Mouse (Mus musculus) heart, embryonic 12.5 days (tissue): ENCODE results near the gene Atp8b3. TPM values are rescaled to one million over a fixed set of nuclear protein-coding genes. Genes with fewer than 3 reads are reported as not detected.

Experiments
- ATAC-seq: fragments of 200-750 bp; cut with Nextera tagmentation; 2 replicates; pipeline ENCODE4 v1.8.0; 2017; ENCODE audit warnings: moderate TSS enrichment, moderate library complexity; ENCODE audit not compliant: insufficient number of reproducible peaks, low FRiP score
- H3K27ac ChIP-seq: fragments of 300-500 bp; sonication (generic); 2 replicates; pipeline ENCODE4 v1.5.1; 2016; ENCODE audit warnings: mild to moderate bottlenecking, moderate library complexity; ENCODE audit not compliant: poor library complexity, severe bottlenecking
- H3K27me3 ChIP-seq: fragments of 300-500 bp; sonication (generic); replicated peaks from 2 replicates; pipeline ENCODE4 v1.6.1; 2016; ENCODE audit warnings: mild to moderate bottlenecking, moderate library complexity
- H3K36me3 ChIP-seq: fragments of 300-500 bp; sonication (generic); 2 replicates; pipeline ENCODE4 v1.6.1; 2016; ENCODE audit warnings: mild to moderate bottlenecking, moderate library complexity
- H3K4me1 ChIP-seq: fragments of 300-500 bp; sonication (generic); replicated peaks from 2 replicates; pipeline ENCODE4 v1.6.1; 2016; ENCODE audit warnings: mild to moderate bottlenecking
- H3K4me2 ChIP-seq: fragments of 300-500 bp; sonication (generic); 2 replicates; pipeline ENCODE4 v1.6.1; 2016; ENCODE audit warnings: mild to moderate bottlenecking, moderate library complexity
- H3K4me3 ChIP-seq: fragments of 300-500 bp; sonication (generic); 2 replicates; pipeline ENCODE4 v1.5.1; 2016; ENCODE audit warnings: mild to moderate bottlenecking
- H3K9ac ChIP-seq: fragments of 300-500 bp; sonication (generic); 2 replicates; pipeline ENCODE4 v1.6.1; 2016; ENCODE audit warnings: mild to moderate bottlenecking, moderate library complexity
- H3K9me3 ChIP-seq: fragments of 300-500 bp; sonication (generic); replicated peaks from 2 replicates; pipeline ENCODE4 v1.6.1; 2016; ENCODE audit warnings: mild to moderate bottlenecking, moderate library complexity
- WGBS: fragments of 180-500 bp; shearing (Covaris S2); methylation state at CpG from one replicate; pipeline ENCODE4 v1.1.7; 2016; 5-methylcytosine and 5-hydroxymethylcytosine counted together
- polyA plus RNA-seq: library from polyadenylated mRNA; unstranded; fragments of >200 nt; fragmentation: Nextera tagmentation; extraction: Ambion mirVana; gene quantifications from 2 replicates; pipeline ENCODE4 v1.2.1, GENCODE M21; 2016

Gene Atp8b3
- polyA plus RNA-seq, 1 experiment from 2014 or later: 0.05 TPM

GRCm38 (mm10) chr10:80547539-80547938 lies 8.6 kb upstream of the Atp8b3 start:
- peaks cover 84% of the 10 kb centered on the region for H3K36me3 ChIP-seq
- H3K27me3 ChIP-seq: no peaks in the 10 kb centered on the region
- no peak for ATAC-seq
- no peaks in the 10 kb centered on the region for H3K9me3 ChIP-seq
- H3K4me2 ChIP-seq: no peak overlapping the region
- no peak overlapping the region for H3K27ac ChIP-seq
- H3K4me1 ChIP-seq: peaks cover 10% of the 10 kb centered on the region
- no peak overlapping the region for H3K9ac ChIP-seq
- 88% methylated on average over 15 of the region's 15 CpGs for whole genome bisulfite sequencing
- H3K4me3 ChIP-seq: no peak overlapping the region

GRCm38 (mm10) chr10:80546945-80547344 lies 8.0 kb upstream of the Atp8b3 start:
- Histone ChIP-seq H3K27me3 (no peaks in the 10 kb centered on the region), H3K36me3 (peaks cover 90% of the 10 kb centered on the region), H3K9ac (no peak overlapping the region), H3K4me3 (no peak overlapping the region), H3K4me1 (peaks cover 10% of the 10 kb centered on the region), H3K4me2 (no peak overlapping the region), H3K9me3 (no peaks in the 10 kb centered on the region), H3K27ac (no peak overlapping the region)
- WGBS: 89% methylated on average over 4 of the region's 4 CpGs
- ATAC-seq: no peak

- peaks cover 15% of the 10 kb centered on the region for H3K4me1 ChIP-seq
- no peak overlapping the region for H3K4me2 ChIP-seq
- peaks cover 97% of the 10 kb centered on the region for H3K36me3 ChIP-seq
- H3K4me3 ChIP-seq: no peak overlapping the region
- 85% methylated on average over 8 of the region's 8 CpGs for WGBS
- H3K27me3 ChIP-seq: no peaks in the 10 kb centered on the region
- no peaks in the 10 kb centered on the region for H3K9me3 ChIP-seq
- no peak for ATAC-seq
- H3K9ac ChIP-seq: no peak overlapping the region
- H3K27ac ChIP-seq: no peak overlapping the region
These were observed 6.7 kb upstream of the Atp8b3 start for GRCm38 (mm10) chr10:80545590-80545989.

- Histone ChIP-seq H3K27ac (no peak overlapping the region), H3K4me2 (no peak overlapping the region), H3K27me3 (no peaks in the 10 kb centered on the region), H3K36me3 (peaks cover 80% of the 10 kb centered on the region), H3K4me1 (peaks cover 23% of the 10 kb centered on the region), H3K9ac (no peak overlapping the region), H3K4me3 (no peak overlapping the region), H3K9me3 (no peaks in the 10 kb centered on the region)
- no peak for ATAC-seq
- WGBS: 92% methylated on average over 14 of the region's 14 CpGs
These were observed 4.9 kb upstream of the Atp8b3 start for GRCm38 (mm10) chr10:80543873-80544272.

- H3K9me3 ChIP-seq: no peaks in the 10 kb centered on the region
- no peak overlapping the region for H3K27ac ChIP-seq
- no peak overlapping the region for H3K4me2 ChIP-seq
- ATAC-seq: peak; percentile 30
- peaks cover 28% of the 10 kb centered on the region for H3K4me1 ChIP-seq
- H3K9ac ChIP-seq: no peak overlapping the region
- no peak overlapping the region for H3K4me3 ChIP-seq
- 18% methylated on average over 5 of the region's 5 CpGs for WGBS
- peaks cover 36% of the 10 kb centered on the region for H3K36me3 ChIP-seq
- peaks cover 33% of the 10 kb centered on the region for H3K27me3 ChIP-seq
These were observed 569 bp upstream of the Atp8b3 start for GRCm38 (mm10) chr10:80539493-80539892.

GRCm38 (mm10) chr10:80538180-80538579 lies 744 bp downstream of the Atp8b3 start:
- Histone ChIP-seq H3K27me3 (peaks cover 33% of the 10 kb centered on the region), H3K4me3 (no peak overlapping the region), H3K27ac (no peak overlapping the region), H3K36me3 (peaks cover 23% of the 10 kb centered on the region), H3K4me1 (peaks cover 36% of the 10 kb centered on the region), H3K9me3 (no peaks in the 10 kb centered on the region), H3K4me2 (no peak overlapping the region), H3K9ac (no peak overlapping the region)
- WGBS: 55% methylated on average over 5 of the region's 5 CpGs
- no peak for ATAC-seq

GRCm38 (mm10) chr10:80535711-80536110 lies 3.2 kb downstream of the Atp8b3 start:
- Histone ChIP-seq H3K4me1 (peaks cover 31% of the 10 kb centered on the region), H3K36me3 (no peaks in the 10 kb centered on the region), H3K27me3 (peaks cover 38% of the 10 kb centered on the region), H3K4me3 (no peak overlapping the region), H3K27ac (no peak overlapping the region), H3K9ac (no peak overlapping the region), H3K9me3 (no peaks in the 10 kb centered on the region), H3K4me2 (peak overlapping the region; percentile 48)
- WGBS: 10% methylated on average over 13 of the region's 13 CpGs
- ATAC-seq: no peak

GRCm38 (mm10) chr10:80535071-80535470 lies 3.9 kb downstream of the Atp8b3 start:
- H3K9me3 ChIP-seq: no peaks in the 10 kb centered on the region
- H3K9ac ChIP-seq: no peak overlapping the region
- no peaks in the 10 kb centered on the region for H3K36me3 ChIP-seq
- H3K4me3 ChIP-seq: 0 out of 2 replicates have a peak overlapping the region, but pooled peaks have one; percentile 9
- H3K4me1 ChIP-seq: peaks cover 28% of the 10 kb centered on the region
- H3K27ac ChIP-seq: no peak overlapping the region
- H3K27me3 ChIP-seq: peaks cover 39% of the 10 kb centered on the region
- no peak for ATAC-seq
- peak overlapping the region; percentile 48 for H3K4me2 ChIP-seq
- 9% methylated on average over 14 of the region's 14 CpGs for WGBS

GRCm38 (mm10) chr10:80533704-80534103 lies 5.2 kb downstream of the Atp8b3 start:
- Histone ChIP-seq H3K4me3 (no peak overlapping the region), H3K9ac (no peak overlapping the region), H3K36me3 (no peaks in the 10 kb centered on the region), H3K9me3 (no peaks in the 10 kb centered on the region), H3K4me2 (no peak overlapping the region), H3K27me3 (peaks cover 45% of the 10 kb centered on the region), H3K4me1 (peaks cover 18% of the 10 kb centered on the region), H3K27ac (no peak overlapping the region)
- ATAC-seq: no peak
- 10% methylated on average over 7 of the region's 7 CpGs for WGBS

GRCm38 (mm10) chr10:80532783-80533182 lies 6.1 kb downstream of the Atp8b3 start:
- 82% methylated on average over 11 of the region's 11 CpGs for WGBS
- Histone ChIP-seq H3K4me2 (no peak overlapping the region), H3K9me3 (no peaks in the 10 kb centered on the region), H3K27me3 (peaks cover 43% of the 10 kb centered on the region), H3K4me3 (no peak overlapping the region), H3K9ac (no peak overlapping the region), H3K27ac (no peak overlapping the region), H3K4me1 (peaks cover 17% of the 10 kb centered on the region), H3K36me3 (no peaks in the 10 kb centered on the region)
- no peak for ATAC-seq

GRCm38 (mm10) chr10:80526172-80526571 lies 12.8 kb downstream of the Atp8b3 start:
- no peak overlapping the region for H3K9ac ChIP-seq
- no peaks in the 10 kb centered on the region for H3K36me3 ChIP-seq
- H3K27me3 ChIP-seq: peaks cover 21% of the 10 kb centered on the region
- no peaks in the 10 kb centered on the region for H3K4me1 ChIP-seq
- ATAC-seq: peak; percentile 46; the same call in 1 of the 2 replicates
- H3K27ac ChIP-seq: no peak overlapping the region
- no peak overlapping the region for H3K4me3 ChIP-seq
- peak overlapping the region; percentile 6; the same call in 1 of the 2 replicates for H3K4me2 ChIP-seq
- 21% methylated on average over 9 of the region's 9 CpGs for WGBS
- peaks cover 7% of the 10 kb centered on the region; the same call in 1 of the 2 replicates for H3K9me3 ChIP-seq

- Histone ChIP-seq H3K4me2 (no peak overlapping the region), H3K9me3 (peaks cover 7% of the 10 kb centered on the region; the same call in 1 of the 2 replicates), H3K27me3 (peaks cover 13% of the 10 kb centered on the region; the same call in 1 of the 2 replicates), H3K4me3 (no peak overlapping the region), H3K27ac (no peak overlapping the region), H3K4me1 (no peaks in the 10 kb centered on the region), H3K36me3 (no peaks in the 10 kb centered on the region), H3K9ac (no peak overlapping the region)
- no peak for ATAC-seq
- WGBS: 90% methylated on average over 7 of the region's 7 CpGs
These were observed 15.6 kb downstream of the Atp8b3 start for GRCm38 (mm10) chr10:80523299-80523698.
